Mouse (Mus musculus) naive thymus-derived CD4-positive, alpha-beta T cell, adult 2 months (primary cell): ENCODE measurements around the gene Dolpp1.

ENCODE experiments used
- DNase-seq: peaks from one replicate; pipeline ENCODE4 v3.0.0-alpha.2; 2011; ENCODE audit warnings: low read depth

The Dolpp1 gene

DNA sequence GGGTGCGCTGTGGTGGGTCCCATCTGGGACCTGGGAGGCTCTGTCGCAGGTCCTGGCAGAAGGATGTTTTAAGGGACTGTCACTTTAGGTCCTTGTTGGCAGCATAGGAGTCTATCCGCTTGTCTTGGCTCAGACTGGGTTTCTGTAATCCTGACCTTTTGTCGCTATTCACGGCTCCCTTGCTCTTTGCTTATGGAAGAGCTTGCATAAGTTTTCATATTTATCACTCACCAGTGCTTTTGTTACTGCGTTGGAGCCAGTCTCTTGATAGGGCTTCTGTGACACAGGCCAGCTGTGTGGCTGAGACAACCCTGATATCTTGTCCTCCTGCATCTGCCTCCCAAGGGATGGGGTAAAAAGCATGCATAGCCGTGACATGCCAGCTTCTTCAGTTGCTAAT is 12.7 kb upstream of the Dolpp1 start:
- no peak for DNase-seq

DNA sequence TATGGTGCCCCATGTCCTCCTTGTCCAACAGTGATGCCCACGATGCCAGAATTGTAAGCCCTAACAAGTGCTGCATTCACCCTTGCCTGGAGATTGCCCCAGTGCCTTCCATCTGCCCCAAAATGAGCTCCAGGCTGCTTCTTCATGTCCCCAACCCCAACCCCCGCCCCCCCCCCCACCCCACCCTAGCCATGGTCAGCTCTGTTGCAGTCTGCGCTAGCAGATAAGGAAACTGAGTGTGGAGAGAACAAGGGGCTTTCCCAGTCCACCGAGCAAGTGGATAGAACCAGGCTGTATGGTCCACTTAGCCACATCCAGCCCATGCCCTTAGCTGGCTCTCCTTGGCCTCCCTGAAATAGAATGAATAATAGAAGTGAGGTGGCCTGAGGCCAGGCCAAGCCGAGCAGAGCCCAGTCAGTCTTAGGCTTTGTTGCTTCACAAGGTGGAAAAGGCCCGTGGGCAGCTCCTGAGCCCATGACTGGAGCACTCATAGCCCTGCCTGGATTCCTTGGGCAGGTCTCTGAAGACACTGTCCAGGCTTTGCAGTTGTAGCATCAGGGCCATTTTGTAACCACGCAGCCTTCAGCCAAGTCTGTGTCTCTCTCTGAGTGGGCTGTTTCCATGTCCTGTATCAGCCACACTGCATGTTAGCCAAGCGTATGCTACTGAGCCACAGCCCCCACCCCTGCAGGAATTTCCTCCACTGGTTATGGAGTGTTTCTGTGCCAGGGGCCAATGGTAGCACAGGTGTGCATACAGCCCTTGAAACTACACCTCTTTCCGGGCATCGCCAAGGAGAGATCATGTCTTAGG is 11.3 kb upstream of the Dolpp1 start:
- no peak for DNase-seq

DNA sequence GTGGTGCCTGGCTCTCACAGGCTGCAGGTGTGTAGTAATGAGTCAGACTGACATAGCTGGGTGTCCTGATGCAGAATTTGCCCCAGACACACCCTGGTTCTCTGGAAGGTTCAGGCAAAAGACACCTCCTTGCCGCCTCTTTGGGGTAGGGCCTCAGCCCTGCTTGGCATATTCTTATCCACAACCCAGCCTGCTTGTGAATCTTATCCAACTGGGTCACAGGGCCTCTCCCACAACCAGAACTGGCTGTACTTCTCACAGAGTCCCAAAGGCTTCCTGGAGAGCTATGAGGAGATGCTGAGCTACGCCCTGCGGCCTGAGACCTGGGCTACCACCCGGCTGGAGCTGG is 10.7 kb upstream of the Dolpp1 start:
- DNase-seq = no peak

DNA sequence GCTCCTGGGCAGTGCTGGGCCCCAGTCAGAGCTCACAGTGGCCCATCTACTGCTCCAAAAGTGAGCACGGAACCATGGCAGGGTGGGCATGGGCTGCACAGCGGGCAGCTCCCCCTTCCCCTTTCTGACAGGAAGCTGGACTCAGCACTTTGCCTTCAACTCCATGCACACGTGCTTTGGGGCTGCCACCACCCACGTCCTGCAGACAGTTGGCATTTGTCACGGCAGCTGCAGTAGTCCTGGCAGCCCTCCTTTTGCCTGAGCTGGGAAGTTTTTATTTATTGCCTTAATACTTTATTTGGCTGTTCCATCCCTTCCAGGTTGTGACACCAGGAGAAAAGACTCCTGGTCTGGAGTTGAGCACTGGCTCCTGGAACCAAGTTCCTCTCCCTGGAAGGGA is 7.2 kb upstream of the Dolpp1 start:
- DNase-seq = no peak

DNA sequence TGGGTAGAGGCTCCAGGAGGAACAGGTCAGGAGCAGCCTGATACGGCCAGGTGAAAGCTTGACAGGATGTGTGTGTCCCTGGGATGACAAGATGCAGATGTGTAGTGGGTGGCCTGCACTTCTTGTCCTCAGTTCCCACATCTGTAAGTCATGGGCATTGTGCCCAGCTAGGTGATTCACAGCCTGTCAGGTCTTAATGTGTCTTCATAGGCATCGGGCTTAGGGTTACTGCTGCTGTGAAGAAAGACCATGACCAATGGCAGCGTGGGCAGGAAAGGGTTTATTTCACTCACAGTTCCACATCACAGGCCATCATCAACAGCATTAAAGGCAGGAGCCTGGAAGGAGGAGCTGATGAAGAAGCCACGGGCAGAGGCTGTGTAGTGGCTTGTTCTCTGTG is 6.5 kb upstream of the Dolpp1 start:
- no peak for DNase-seq

DNA sequence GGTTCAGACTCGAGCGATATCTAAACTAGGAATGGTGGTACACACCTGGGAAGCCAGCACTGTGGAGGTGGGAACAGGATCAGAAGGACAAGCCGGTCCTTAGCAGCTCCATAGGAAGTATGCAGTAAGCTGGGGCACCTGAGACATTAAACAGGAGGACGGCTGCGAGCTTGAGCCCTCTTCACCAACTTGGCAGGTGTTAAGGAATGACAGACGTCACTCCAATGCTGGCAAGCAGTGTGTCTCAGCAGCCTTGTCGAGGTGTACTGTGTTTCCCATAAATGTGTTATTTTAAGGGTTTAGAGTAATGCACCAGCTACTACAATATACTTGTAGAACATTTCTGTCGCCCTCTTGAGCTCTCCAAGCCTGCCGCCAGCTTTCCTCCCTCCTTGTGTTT is 5.1 kb upstream of the Dolpp1 start:
- no peak for DNase-seq

DNA sequence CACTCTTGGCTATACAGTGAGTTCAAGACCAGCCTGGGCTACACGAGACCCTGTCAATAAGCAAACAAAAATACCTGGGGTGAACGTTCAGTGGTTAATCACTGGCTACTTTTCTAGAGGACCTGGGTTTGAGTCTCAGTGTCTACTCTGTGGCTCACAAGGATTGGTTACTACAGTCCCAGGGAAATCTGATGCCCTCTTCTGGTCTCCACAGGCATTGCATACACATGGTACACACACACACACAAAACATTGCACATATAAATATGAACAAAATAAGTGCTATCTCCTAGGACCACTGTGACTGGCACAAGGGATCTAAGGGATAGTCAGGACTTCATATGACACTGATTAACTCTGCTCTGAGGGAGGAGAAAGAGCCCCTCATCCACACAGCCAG is 3.1 kb upstream of the Dolpp1 start:
- no peak for DNase-seq

DNA sequence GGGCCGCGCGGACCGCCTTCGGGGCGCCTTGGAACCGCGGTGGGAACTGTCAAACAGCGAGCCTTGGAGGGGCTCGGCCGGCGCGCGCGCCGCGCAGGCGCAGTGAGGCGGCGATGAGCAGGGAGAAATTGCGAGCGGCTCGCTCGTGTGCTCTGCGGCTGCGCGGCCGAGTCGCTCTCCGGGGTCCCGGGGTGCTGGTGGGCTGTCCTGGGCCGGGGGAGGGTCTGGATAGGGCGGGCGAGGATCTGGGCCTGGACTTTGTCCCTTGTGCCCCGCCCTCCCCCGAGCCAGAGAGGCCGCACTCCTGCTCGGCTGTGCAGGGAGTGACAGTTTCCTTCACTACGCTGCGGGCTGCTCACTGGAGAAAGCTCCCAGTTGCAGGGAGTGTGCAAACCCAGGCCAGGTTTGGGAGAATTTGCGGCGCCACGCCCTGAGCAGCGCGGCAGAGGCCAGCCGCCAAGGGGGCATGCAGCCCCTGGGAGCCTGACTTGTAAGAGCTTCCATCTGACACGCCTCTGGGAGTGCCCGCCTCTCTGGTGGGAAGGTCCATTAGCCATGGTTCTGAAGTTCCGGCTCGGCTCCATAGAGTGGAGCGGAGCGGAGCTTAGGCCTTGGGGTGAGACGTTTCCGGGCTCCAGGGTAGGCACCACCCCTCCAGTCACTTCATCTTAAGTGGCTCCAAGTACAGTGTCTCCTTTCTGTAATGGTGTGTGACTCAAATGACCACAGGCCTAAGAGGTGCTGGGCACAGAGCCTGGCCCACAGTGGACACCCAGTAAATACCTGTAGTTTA is 719 bp downstream of the Dolpp1 start:
- DNase-seq = no peak

DNA sequence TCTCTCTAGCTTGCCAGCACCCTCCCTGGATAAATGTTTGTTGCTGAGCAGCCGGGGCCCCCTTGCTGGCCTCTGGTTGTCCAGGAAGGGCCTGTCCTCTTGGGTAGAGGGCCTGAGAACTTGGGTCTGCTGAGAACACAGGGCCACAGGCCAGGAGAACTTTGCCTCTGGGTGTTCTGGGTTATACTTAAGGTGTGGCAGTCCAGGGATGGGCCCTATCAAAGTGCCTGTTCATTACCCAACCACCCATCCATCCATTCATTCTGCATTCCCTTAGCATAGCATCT is 1.3 kb downstream of the Dolpp1 start:
- peak; percentile 21 for DNase-seq

DNA sequence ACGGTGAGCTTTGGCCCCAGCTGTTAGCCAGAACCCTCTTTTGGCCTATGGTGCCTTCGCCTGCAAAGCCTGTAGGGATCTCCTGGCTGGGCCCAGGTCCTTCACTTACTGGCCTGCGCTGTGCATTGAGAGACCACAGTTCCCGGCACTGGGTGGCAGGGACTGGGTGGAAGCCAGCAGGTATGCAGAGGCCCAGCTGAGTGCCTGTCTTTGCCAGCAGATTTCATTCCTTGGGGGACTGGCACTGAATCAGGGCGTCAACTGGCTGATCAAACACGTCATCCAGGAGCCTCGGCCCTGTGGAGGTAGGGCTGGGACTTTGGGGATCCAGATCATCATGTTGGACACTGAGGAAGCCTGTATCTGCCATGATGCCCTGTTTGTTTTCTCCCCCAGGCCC is 3.7 kb downstream of the Dolpp1 start:
- DNase-seq = no peak

DNA sequence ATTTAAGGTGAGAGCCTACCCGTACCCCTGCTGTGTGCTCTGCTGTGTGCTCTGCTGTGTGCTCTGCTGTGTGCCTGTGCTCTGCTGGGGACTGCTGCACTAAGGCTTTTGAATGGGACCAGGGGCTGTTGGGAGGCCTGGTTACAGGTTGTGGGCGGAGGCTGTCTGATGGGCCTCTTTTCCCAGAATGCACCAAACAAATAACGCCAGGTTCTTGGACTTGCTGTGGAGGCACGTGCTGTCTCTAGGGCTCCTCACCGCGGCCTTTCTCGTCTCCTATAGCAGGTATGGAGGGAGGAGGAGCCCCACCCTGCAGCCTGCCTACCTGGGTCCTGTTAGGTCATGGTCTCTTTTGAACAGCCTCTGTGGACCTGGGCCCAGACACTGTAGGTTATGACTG is 4.2 kb downstream of the Dolpp1 start:
- no peak for DNase-seq

DNA sequence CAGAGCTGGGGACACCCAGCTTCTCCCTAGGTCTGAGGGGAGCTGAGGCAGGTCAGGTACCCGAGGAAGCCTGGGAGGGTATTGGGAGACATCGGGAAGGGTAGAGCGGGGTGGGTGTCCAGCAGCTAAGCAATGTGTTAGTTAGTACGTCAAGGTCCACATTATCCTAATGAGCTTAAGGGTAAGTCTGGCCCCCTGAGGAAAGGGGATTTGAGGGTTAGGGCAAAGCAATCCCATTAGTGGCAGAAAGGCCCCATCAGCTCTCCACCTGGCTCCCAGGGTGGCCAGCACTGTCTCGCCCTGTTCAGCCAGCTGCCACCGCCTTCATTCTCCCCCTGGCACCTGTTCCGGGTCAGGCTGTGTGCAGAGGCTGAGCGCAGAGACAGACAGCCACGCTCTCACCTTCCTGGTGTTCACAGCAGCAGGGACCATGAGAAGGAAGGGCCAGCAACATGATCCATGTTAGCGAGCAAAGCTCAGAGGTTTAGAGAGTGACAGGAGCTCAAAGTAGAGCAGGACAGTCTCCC is 6.0 kb downstream of the Dolpp1 start:
- no peak for DNase-seq

DNA sequence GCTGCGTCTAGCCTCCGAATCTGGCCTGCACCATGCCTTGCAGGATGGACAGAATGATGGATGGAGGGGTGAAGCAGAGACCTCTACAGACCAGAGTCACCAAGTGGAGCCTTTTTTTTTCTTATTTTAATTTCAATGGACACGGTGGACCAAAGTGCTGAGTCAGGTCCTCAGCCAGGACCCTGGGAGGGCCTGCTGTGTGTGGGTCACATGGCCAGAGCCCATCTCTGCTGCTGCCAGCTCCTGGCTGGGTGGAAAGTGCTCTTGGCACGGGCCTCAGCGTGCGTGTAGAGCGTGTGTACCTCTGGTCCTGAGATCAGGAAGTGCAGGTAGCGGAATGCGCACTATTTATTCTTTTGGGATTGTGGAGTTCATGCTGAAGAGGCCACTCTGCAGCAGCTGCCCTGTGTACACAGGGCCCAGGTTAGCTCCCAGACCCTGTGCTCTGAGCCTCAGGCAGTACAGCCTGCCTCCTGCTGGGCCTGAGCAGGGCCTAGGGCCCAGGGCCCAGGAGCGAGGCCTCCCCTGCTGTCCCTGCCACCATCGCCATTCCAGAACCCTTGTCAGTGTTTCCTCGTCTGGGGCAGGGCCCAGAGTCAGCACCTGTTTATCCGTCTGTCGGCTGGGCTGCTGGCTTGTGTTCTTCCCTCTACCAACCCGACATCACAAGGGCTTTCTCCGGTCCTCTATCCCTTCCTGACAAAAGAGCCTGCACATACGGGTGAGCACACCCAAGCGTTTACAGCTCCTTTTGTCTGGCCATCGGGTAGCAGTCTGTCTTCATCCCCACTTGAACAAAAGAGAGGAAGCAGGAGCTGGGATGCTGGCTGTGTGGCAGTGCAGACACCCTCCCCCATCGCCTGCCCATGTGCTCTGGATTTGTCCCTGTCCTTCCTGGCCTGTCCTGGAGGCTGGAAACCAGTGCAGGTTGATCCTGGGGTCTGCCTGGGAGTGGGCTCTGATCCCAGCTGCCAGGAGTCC is 7.4 kb downstream of the Dolpp1 start:
- DNase-seq = no peak

DNA sequence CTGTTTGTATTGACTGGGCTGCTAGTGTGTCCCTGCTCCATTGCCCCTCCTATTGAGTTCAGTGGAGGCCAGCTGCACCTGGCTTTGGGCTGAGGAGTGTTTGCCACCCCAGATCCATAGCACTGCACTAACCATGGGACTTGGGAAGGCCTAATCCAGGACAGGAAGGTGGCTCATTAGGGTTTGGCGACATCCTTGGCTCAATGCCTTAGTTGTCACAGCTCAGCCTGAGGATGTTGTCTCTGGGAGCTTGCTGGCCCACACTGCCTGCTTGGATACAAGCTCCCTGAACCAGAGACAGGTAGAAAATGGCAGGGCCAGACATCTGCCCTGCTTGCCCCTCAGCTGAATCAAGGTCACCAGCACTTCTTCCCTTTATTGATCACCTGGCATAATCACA is 9.5 kb downstream of the Dolpp1 start:
- no peak for DNase-seq

DNA sequence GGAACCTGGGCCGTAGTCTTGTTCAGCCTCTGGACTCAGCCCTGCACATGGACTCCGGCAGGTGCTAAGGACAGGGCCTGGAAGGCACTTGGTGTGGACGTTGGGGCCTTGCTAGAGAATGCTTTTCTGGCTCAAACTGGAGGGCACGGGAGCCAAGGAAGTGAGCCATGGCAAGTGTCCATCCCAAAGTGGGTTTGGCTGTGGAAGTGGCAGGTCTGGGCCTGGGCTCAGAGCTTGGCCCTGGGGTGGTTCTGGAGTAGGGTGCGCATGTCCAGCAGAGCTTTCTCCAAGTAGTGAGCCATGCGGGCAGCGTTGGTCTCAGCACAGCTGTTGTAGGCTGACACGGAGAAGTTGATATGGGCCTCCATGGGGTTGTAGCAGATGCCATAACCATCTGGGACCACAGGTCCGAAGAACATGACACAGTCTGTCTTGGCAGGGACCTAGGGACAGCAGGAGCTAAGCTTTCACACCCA is 10.3 kb downstream of the Dolpp1 start:
- DNase-seq = no peak

DNA sequence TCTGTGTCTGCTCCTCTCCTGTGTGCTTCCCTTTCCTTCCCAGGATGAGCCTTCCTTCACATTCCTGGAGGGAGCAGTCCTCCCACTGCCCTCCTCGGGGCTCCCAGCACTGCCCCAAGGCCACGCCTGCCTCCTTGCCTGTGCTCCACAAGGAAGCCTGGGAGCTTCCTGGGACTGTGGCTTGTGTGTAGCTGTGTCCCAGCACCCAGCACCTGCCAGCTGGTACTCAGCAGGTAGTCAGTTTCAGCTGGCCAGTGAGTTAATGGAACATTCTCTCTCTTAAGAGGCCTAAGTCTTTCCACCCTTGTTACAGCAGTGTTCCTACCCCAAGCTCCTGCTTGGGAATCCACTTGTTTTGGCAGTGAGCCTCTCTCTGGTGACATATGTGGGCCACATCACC is 10.8 kb downstream of the Dolpp1 start:
- no peak for DNase-seq

DNA sequence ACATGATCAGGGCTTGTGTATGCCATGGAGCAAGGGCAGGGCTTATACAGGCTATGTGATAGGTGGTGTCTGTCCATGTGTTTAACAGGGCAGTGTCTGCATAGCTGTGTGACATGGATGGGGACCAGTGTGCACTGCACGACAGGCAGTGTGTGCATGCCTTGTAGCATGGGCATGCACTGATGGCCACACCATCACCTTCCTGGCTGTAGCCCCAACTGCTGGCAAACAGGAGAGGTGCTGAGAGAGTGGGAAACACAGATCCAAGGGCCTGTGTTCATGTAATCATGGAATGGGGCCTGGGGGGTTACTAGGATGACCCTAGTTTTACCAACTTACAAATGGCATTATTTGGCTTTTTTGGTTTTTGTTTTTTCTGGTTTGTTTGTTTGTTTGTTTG is 11.8 kb downstream of the Dolpp1 start:
- no peak for DNase-seq

DNA sequence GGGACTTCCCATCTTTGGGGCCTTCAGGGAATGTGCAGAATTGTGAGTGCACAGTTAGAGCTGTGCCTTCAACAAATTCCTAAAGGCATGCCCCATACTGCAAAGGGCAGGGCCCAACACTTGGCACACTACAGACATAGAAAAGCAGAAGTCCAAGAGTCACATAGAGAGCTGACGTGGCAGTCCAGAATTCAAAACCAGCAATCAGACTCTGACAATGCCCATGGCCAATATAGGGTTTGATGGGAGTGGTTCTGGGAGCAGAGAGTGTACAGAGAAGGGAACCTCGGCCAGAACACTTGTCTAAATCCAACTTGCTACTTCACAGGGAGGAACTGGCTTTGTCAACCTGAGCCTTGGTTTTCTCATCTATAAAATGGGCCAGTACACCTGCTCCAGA is 15.2 kb downstream of the Dolpp1 start:
- no peak for DNase-seq

DNA sequence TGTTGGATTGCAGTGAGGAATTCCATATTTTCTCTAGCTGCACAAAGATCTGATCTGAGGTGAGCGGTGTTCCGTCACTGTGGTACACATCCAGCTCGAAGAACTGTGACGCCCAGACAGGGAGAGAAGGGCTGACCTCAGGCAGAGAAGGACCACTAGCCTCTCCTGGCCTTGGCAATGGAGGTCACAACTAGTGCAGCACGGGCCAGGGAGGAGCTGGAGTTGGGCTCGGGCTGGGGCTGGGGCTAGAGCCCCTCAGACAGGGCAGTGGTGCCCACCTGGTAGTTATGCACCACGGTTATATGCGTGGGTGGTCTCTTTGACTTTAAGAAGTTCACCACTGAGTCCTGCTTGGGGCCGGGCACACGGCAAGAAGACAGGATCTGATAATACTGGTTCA is 15.7 kb downstream of the Dolpp1 start:
- no peak for DNase-seq

DNA sequence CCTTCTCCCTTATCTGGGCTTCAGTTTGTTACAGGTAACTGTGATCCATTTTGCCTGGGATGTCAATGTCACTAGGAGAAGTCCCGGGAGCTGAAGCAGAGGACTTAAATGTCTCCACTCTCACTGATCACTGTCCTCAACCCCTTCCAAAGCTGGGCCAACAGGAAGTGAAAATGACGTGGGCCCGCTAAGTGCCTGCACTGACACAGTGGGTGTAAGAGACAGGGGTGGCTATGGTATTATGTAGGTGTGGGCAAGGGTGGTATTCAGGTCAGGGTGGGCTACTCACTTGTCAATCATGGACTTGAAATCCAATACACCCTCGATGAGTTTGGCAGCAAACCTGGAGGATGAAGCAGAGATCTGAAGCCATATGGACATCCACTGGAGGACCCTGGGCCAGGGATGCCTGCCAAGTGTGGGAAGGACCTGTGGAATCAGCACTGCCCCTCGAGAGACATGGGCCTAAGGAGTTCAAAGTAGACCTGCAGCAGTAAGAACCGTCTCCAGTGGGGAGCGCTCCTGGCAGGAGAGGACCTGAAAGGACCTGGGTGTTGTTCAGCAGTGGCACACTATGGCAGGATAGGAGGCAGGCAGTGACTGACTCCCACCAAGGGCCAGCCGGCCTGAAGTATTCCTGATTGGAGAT is 16.5 kb downstream of the Dolpp1 start:
- DNase-seq = no peak

DNA sequence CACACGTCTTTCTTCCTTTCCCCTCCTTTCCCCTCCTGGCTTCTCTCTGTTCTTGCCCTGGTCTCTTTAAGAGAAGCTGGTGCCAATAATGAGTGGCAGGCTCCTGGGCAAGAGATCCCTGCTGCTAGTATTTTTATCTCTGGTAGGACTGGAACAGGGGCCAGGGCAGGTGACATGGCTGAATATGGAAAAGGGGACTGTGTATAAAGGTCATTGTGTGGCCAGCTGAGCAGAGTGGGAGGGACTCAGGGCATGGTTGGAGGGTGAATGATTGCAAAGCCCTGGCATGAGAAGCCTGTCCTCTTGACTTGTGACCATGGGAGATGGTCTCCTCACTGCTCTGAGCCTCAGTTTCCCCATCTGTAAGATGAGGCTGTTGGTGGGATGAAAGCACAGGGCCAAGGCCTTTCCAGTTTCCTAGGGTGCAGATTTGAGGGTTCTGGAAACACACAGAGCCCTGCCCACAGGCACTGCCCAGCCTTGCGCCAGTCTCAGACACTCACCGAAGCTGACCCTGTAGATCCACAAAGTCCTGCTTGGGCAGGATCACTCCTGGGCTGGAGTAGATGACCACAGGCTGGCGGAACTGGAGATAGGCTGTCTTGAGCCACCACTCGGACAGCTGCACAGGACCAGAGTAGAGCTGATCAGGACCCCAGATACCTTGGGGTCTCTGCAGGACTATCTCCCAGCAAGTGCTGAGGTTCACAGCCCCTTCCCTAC is 17.6 kb downstream of the Dolpp1 start:
- DNase-seq = no peak
